Comparison of ENCODE assay signal across 14 mouse cellular contexts in the genomic region with DNA sequence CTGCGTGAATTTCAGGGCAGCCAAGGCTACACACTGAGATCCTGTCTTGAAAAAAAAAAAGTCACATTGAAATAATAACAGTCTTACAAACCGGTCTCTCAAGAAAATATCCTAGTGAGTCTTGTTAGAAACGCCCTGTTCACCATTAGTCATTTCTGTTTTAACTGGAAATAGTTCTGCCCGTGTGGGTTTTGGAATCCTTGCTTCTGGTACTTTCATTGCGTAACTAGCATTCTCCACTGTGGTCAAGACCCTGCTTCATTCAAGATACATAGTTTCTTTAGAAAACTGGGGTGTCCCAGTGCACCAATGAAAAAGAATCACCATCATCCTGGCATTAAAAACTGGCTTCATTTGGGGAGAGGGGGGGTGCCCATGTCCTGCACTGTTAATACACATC. TPM values are rescaled to one million over a fixed set of nuclear protein-coding genes. Genes with fewer than 3 reads are reported as not detected.
DNase-seq lines count a peak whose midpoint lies in the region; ATAC-seq and TF ChIP-seq lines count a peak whose summit lies in the region.
"Had no signal": no experiment of that assay in that cellular context is flagged by ENCODE, and none has a peak within 500 bp of the region (broad histone marks: within the 10 kb centered on the region; RNA-seq: fewer than 3 reads in every experiment).

No protein-coding gene starts in this region.

- H3K27me3 ChIP-seq in heart, embryonic 14.5 days (ENCODE audit: control insufficient read depth, insufficient read depth, low read length): no peaks in the 10 kb centered on the region
- H3K27me3 ChIP-seq in liver, embryonic 15.5 days: 0 out of 2 replicates have a peak, but pooled peaks cover 15% of the 10 kb centered on the region
- H3K27me3 ChIP-seq in liver, embryonic 11.5 days (replicated peaks; ENCODE audit: control insufficient read depth, insufficient read depth, low read length): no peaks in the 10 kb centered on the region
- no peaks in the 10 kb centered on the region for H3K27me3 ChIP-seq in heart, adult 2 months (ENCODE audit: control insufficient read depth, insufficient read depth, low read length)
- H3K27me3 ChIP-seq: limb, embryonic 12.5 days; lung, embryonic 15.5 days had no signal

- H3K4me1 ChIP-seq in heart, embryonic 14.5 days (ENCODE audit: control insufficient read depth in 2 of 2, insufficient read depth in 2 of 2, low read length in 2 of 2): peaks cover 3 to 8% of the 10 kb centered on the region in 2 experiments; a peak in 3 of 4 replicates
- H3K4me1 ChIP-seq in liver, embryonic 15.5 days (replicated peaks): peaks cover 30% of the 10 kb centered on the region
- H3K4me1 ChIP-seq in liver, embryonic 11.5 days (replicated peaks; ENCODE audit: control insufficient read depth, insufficient read depth, low read length): peaks cover 4% of the 10 kb centered on the region; the same call in 1 of the 2 replicates
- H3K4me1 ChIP-seq in heart, adult 2 months (ENCODE audit: control insufficient read depth, insufficient read depth, low read length): peaks cover 2% of the 10 kb centered on the region; the same call in 1 of the 2 replicates

- no peak overlapping the region for H3K9ac ChIP-seq in heart, embryonic 14.5 days (ENCODE audit: low read length)
- H3K9ac ChIP-seq in liver, embryonic 15.5 days: no peak overlapping the region
- no peak overlapping the region for H3K9ac ChIP-seq in liver, embryonic 11.5 days (ENCODE audit: low read depth, low read length)
- no peak overlapping the region for H3K9ac ChIP-seq in heart, adult 2 months (ENCODE audit: low read depth, low read length)

- 68% methylated on average over 5 of the region's 5 CpGs for WGBS in heart, embryonic 14.5 days
- WGBS in liver, embryonic 15.5 days (ENCODE audit: insufficient replicate concordance): 53% methylated on average over 5 of the region's 5 CpGs
- 69% methylated on average over 5 of the region's 5 CpGs for WGBS in liver, embryonic 11.5 days
- WGBS in heart, adult 2 months: 66% methylated on average over 5 of the region's 5 CpGs

- TF ChIP-seq POLR2A in heart, adult 2 months (IDR thresholded peaks at IDR 0.05; ENCODE audit: insufficient read depth, low read depth, low read length): no peak

- H3K36me3 ChIP-seq in heart, embryonic 14.5 days (ENCODE audit: control insufficient read depth, insufficient read depth, low read length): peaks cover 13% of the 10 kb centered on the region
- no peaks in the 10 kb centered on the region for H3K36me3 ChIP-seq in liver, embryonic 15.5 days (replicated peaks)
- H3K36me3 ChIP-seq in liver, embryonic 11.5 days (ENCODE audit: control insufficient read depth, insufficient read depth, low read length): peaks cover under 1% of the 10 kb centered on the region; the same call in 1 of the 2 replicates
- H3K36me3 ChIP-seq in heart, adult 2 months (ENCODE audit: control insufficient read depth, insufficient read depth, low read length): no peaks in the 10 kb centered on the region
- H3K36me3 ChIP-seq: hindbrain, embryonic 10.5 days; limb, embryonic 12.5 days; lung, embryonic 15.5 days had no signal

- no peak for TF ChIP-seq CTCF in heart, adult 2 months (IDR thresholded peaks at IDR 0.05)

- H3K4me2 ChIP-seq in heart, embryonic 14.5 days (ENCODE audit: low read length): 0 out of 2 replicates have a peak overlapping the region, but pooled peaks have one; percentile 30
- 0 out of 2 replicates have a peak overlapping the region, but pooled peaks have one; percentile 93 for H3K4me2 ChIP-seq in liver, embryonic 15.5 days
- no peak overlapping the region for H3K4me2 ChIP-seq in liver, embryonic 11.5 days

- ATAC-seq in heart, embryonic 14.5 days (ENCODE audit: insufficient number of reproducible peaks, insufficient read depth, low FRiP score, low read depth): no peak
- no peak for ATAC-seq in liver, embryonic 15.5 days (ENCODE audit: insufficient read depth)
- ATAC-seq in liver, embryonic 11.5 days (replicated peaks; ENCODE audit: low FRiP score): no peak
- ATAC-seq: CD4-positive, CD25-positive, alpha-beta regulatory T cell, adult 4 months had no signal

- no peak overlapping the region for H3K4me3 ChIP-seq in heart, embryonic 14.5 days (ENCODE audit: control insufficient read depth in 1 of 2, insufficient read depth in 1 of 2, low read depth in 1 of 2, low read length in 2 of 2)
- H3K4me3 ChIP-seq in liver, embryonic 15.5 days (replicated peaks): no peak overlapping the region
- no peak overlapping the region for H3K4me3 ChIP-seq in liver, embryonic 11.5 days (ENCODE audit: low read depth, low read length)
- no peak overlapping the region for H3K4me3 ChIP-seq in heart, adult 2 months

- no peak for DNase-seq in heart, postnatal 36 days
- no peak for DNase-seq in liver, embryonic 11.5 days (ENCODE audit: low spot score)
- DNase-seq in 416B (ENCODE audit: low read depth): peak; percentile 56
- peak; percentile 32 for DNase-seq in induced T-regulatory cell, adult 2 months (ENCODE audit: low read depth)
- no peak for DNase-seq in heart, adult 2 months
- DNase-seq: thymus, postnatal 36 days had no signal

- TF ChIP-seq EP300 in heart, adult 2 months (IDR thresholded peaks at IDR 0.05; ENCODE audit: insufficient read depth, low read depth, low read length): no peak

- H3K9me3 ChIP-seq in heart, embryonic 14.5 days (ENCODE audit: control insufficient read depth, low read length): no peaks in the 10 kb centered on the region
- H3K9me3 ChIP-seq in liver, embryonic 15.5 days (replicated peaks): no peaks in the 10 kb centered on the region
- H3K9me3 ChIP-seq in liver, embryonic 11.5 days (ENCODE audit: control insufficient read depth, low read length): no peaks in the 10 kb centered on the region
- H3K9me3 ChIP-seq: heart, embryonic 10.5 days; hindbrain, embryonic 10.5 days; limb, embryonic 12.5 days; lung, embryonic 15.5 days had no signal

- intact Hi-C loops in heart, postnatal 36 days (cut with DNase I): loop anchor here (5.0 to 10.0 kb wide), 3 partner anchors 94 to 211 kb away; no protein-coding TSS in a partner anchor
- intact Hi-C loops in heart, adult 2 months (cut with DNase I): loop anchor here (2.0 to 10.0 kb wide), 4 partner anchors 15 to 359 kb away; partner anchors contain the start of genes Dcaf6, Mpc2 and Pou2f1

- H3K79me2 ChIP-seq in heart, adult 2 months (replicated peaks; ENCODE audit: control insufficient read depth, insufficient read depth, low read length): no peaks in the 10 kb centered on the region

- no peak overlapping the region for H3K27ac ChIP-seq in heart, embryonic 14.5 days (replicated peaks in 1 of 2; ENCODE audit: control insufficient read depth in 1 of 2, insufficient read depth in 1 of 2, low read depth in 2 of 2, low read length in 2 of 2)
- H3K27ac ChIP-seq in liver, embryonic 15.5 days (replicated peaks): no peak overlapping the region
- H3K27ac ChIP-seq in liver, embryonic 11.5 days (ENCODE audit: low read depth, low read length): no peak overlapping the region
- H3K27ac ChIP-seq in heart, adult 2 months: no peak overlapping the region; the same call in 1 of the 2 replicates

RNA-seq across cellular contexts. Expression of gene Mpzl1, which starts 9.4 kb away (rescaled TPM):
- 121 TPM in 2 replicates for polyA plus RNA-seq in heart, embryonic 14.5 days (2014; fragmentation: Nextera tagmentation; extraction: Ambion mirVana)
- total RNA-seq in heart, postnatal 36 days (2021): 10 to 100 TPM; 14.4 to 21.4 TPM
- polyA plus RNA-seq in liver, embryonic 15.5 days (2015; fragmentation: Nextera tagmentation; extraction: Ambion mirVana): 25.5 and 28.7 TPM in 2 replicates
- 85.7 and 89.5 TPM in 2 replicates for polyA plus RNA-seq in liver, embryonic 11.5 days (2014; fragmentation: Nextera tagmentation; extraction: Ambion mirVana)
- total RNA-seq in heart, adult 2 months (2021): 10 to 100 TPM; 15.1 to 19.7 TPM
- 18.3 and 25.6 TPM in 2 replicates for polyA plus RNA-seq in heart, adult 2 months (2012; rRNA removed)
- total RNA-seq: monocyte, adult 5-6 weeks had no signal

Comparison
In these comparisons a context has a peak if more than half of its experiments do, and no peak if none do; other contexts are left out.
1. DNase-seq: peak in 416B (single experiment) and induced T-regulatory cell, adult 2 months (single experiment); none in heart, postnatal 36 days (0 of 2), liver, embryonic 11.5 days (single experiment) and heart, adult 2 months (0 of 2).